Mouse (Mus musculus) embryonic fibroblast, embryonic 13.5 days (primary cell): ENCODE data around the gene Haus7.

Experiments
- CTCF ChIP-seq: IDR thresholded peaks from 2 replicates; pipeline ENCODE4 v1.5.1; 2011; ENCODE audit warnings: mild to moderate bottlenecking, control low read depth, low read length, moderate library complexity, borderline replicate concordance; ENCODE audit not compliant: insufficient read depth
- POLR2A ChIP-seq: IDR thresholded peaks from 2 replicates; pipeline ENCODE4 v1.6.1; 2011; ENCODE audit warnings: low read depth, mild to moderate bottlenecking, control low read depth, low read length, moderate library complexity

DNA sequence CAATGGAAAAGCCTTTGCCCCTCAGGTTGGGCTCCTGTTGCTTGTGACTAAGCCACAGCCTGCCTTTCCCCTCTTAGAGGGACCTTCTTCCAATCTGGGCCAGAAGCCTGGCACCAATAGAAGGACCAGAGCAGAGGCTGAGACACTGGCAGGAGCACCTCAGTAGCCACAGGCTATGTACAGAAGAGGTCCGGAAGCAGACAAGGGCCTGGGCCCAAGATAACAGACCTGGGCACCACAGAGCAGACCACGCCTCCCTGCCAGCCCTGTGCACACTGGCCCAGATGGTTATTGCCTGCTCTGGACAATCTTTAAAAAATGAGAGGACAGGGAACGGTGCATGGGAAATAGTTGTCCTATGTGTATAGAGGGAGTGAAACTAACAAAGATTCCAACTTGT is 12.9 kb upstream of the Haus7 start:
- TF ChIP-seq POLR2A (no peak), CTCF (no peak)
